Mouse (Mus musculus): ENCODE results near the gene Capns2. TPM values are rescaled to one million over a fixed set of nuclear protein-coding genes. Genes with fewer than 3 reads are reported as not detected.
"Not testable (repeated sequence)": the region's sequence is repeated elsewhere in the genome, so short reads cannot be mapped to it uniquely, and the experiment has no call there.

Capns2 gene
- total RNA-seq (2021) = not detected

- intact Hi-C loops (cut with DNase I) = no loop called here
- no peak for DNase-seq
Observed at GRCm38 (mm10) chr8:92901107-92901506, at the start of gene Capns2. Gene Capns2, plus strand, starts transcription at chr8:92901407.

- DNase-seq = no peak
- intact Hi-C loops (cut with DNase I) = loop anchor here (2.0 kb wide), 1 partner anchor 17 kb away; no protein-coding TSS in a partner anchor
Observed at GRCm38 (mm10) chr8:92853188-92853983, 47.8 kb upstream of the Capns2 start.

DNA sequence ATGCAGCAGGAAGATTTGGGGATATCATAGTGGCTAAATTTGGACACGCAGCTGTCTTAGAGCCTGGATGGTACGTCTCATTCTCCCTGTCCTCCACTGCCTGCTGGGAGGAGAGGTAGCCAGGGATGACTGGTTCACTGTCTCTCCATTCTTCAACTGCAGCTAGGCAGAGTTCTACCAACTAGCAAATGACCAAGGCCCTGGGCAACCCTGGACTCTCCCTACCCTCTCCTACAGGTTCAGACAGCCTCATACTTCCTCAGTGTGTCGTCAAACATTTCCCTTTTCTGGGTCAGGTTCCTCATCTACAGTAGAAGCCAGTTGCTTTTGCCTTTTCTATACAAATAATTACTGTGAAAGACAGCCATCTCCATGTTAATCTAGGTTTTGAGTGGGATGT is 46.5 kb upstream of the Capns2 start:
- intact Hi-C loops (cut with DNase I) = no loop called here
- no peak for DNase-seq

DNA sequence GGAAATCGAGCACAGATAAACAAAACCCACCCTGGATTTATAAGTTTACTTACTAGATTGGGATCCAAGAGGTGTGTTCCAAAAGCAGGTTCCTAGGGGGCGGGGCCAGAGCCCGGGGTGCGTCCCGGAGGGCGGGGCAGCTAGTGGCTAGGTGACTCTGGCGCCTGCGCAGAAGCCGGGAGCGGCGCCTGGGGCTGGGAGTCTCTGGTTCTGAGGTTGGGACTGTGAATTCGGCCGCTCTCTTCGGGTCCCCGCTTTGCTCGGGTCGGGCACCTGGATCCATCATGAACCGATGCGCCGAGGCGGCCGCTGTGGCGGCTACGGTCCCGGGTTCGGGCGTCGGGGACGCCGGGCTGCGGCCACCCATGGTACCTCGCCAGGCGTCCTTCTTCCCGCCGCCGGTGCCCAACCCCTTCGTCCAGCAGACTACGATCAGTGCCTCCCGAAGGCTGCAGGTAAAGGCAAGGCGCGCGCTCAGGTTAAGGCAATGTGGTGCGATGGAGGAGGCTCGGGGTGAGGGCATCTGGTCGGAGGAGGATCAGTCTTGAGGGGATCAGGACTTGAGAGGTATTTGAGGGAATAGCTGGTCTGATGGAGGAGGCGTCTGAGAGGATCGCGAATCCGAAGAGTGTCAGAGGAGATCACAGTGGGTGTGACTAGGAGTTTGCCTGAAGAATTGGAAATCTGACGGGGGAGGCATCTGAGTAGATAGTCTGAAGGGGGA is 45.9 kb upstream of the Capns2 start, which contains the start of gene Lpcat2:
Gene Lpcat2 (plus strand): TSS at position 169 of the 724 bp plus-strand sequence.
- intact Hi-C loops (cut with DNase I) = no loop called here
- DNase-seq = peak; percentile 56 to 64

GRCm38 (mm10) chr8:92856273-92856986 is 44.8 kb upstream of the Capns2 start:
- intact Hi-C loops (cut with DNase I) = no loop called here
- no peak for DNase-seq

GRCm38 (mm10) chr8:92858475-92859182 is 42.6 kb upstream of the Capns2 start:
- intact Hi-C loops (cut with DNase I) = no loop called here
- DNase-seq = no peak

DNA sequence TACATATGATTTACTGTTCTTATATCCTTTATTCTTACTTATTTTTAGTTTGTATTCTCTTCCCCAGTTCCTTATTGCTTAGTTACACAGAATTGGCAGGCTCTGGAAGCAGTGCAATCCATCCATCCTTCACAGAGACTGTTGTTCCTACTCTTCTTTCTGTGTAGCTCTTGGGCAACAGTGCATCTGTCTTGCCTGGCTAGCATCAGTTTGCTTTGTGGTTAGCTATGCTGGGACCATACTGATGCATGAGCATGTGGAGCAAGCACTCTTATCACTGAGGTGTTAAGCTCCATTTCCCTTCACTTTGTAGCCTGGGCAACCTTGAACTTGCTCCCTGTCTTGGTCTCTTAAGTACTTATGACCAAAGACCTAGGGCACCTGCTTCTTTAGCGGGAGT is 39.2 kb upstream of the Capns2 start:
- intact Hi-C loops (cut with DNase I) = no loop called here
- DNase-seq = no peak

- intact Hi-C loops (cut with DNase I) = loop anchor here (2.0 kb wide), 1 partner anchor 17 kb away; no protein-coding TSS in a partner anchor
- DNase-seq = no peak
Observed at GRCm38 (mm10) chr8:92870281-92870680, 30.9 kb upstream of the Capns2 start.

GRCm38 (mm10) chr8:92872063-92872759 is 29.0 kb upstream of the Capns2 start:
- no peak for DNase-seq
- intact Hi-C loops (cut with DNase I) = no loop called here

DNA sequence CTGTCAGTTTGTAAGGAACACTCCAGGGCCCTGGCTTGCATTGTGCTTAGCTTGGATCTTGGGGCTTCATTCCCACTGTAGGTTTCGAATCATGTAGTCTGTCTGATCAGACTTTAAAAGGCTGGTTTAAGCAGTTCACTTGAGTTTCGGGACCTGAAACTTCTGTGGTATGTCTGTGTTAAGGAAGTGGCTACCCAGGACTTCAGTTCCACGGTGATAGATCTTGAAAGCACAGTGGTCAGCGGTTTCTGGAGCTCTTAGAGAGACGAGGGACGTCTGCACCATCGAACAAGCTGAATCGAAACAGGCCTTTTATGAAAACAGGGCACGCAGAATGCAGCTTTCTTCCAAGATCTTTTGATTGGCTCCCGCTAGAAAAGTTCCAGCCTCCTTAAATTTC is 25.4 kb upstream of the Capns2 start:
- intact Hi-C loops (cut with DNase I) = no loop called here
- no peak for DNase-seq

GRCm38 (mm10) chr8:92881247-92881646 is 20.0 kb upstream of the Capns2 start:
- intact Hi-C loops (cut with DNase I) = no loop called here

DNA sequence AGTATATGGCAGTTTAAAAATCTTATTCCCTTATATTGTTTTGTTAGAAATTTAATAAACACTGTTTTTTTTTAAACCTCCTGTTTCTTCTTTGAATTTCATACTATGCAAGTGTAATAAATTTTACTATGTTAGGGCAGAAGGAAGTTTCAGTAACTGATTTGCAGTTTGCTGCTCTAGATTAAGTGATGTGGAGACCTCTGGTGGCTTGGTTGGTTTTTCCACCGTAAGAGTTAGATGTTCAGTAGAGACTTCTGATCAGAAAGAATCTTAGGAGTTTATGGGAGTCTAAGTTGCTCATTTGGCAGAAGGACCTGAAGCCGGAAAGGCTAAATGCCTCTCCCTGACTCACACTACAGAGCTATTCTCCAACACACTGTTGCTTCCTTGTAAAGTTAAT is 17.4 kb upstream of the Capns2 start:
- intact Hi-C loops (cut with DNase I) = loop anchor here (1.0 to 2.0 kb wide), 2 partner anchors 65 to 115 kb away; no protein-coding TSS in a partner anchor
- DNase-seq = peak; percentile 24 to 25

More at GRCm38 (mm10) chr8:92881247-92881646, 20.0 kb upstream of the Capns2 start:
- no peak for DNase-seq

- DNase-seq; intact Hi-C loops (cut with DNase I): not testable (repeated sequence)
Observed at GRCm38 (mm10) chr8:92892216-92892615, 9.0 kb upstream of the Capns2 start.

- intact Hi-C loops (cut with DNase I) = no loop called here
Observed at GRCm38 (mm10) chr8:92893870-92894269, 7.3 kb upstream of the Capns2 start.

DNA sequence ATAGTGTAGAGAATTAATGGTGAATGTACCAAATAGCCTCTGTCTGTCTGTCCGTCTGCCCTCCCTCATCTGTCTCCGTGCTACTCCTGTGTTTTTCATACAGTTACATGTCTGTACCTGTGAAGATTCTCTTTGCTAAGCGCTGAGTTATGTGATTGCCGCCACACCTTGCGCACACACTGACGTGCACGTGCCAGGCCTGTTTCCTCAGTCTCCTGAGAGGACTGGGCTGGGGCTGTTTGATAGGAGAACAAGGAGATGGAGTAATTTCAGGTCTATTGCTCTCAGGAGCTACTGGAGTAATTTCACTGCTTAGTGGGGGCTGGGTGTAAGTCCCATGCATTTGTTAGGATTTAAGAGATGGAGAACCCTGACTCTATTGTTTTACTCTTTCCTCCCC is 6.2 kb upstream of the Capns2 start:
- intact Hi-C loops (cut with DNase I) = loop anchor here (5.0 kb wide), 1 partner anchor 1282 kb away; the partner anchor contains the start of gene Mt1
- no peak for DNase-seq

More at GRCm38 (mm10) chr8:92893870-92894269, 7.3 kb upstream of the Capns2 start:
- no peak for DNase-seq

DNA sequence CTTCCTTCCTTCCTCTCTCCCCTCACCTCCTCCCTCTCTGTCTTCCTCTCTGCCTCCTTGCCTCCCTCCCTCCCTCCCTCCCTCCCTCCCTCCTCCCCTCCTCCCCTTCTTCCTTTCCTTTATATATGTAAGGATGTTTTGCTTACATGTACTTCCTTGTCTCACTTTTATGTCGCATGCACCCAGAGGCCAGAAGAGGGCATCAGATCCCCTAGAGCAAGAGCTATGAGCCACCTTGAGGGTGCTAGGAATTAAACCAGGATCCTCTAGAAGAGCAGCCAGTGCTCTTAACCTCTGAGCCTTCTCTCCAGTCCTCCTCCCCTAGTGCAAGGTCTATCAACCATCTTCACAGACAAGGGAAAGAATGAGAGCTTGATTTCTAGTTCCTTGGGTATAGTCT is 5.2 kb upstream of the Capns2 start:
- DNase-seq = no peak
- intact Hi-C loops (cut with DNase I) = loop anchor here (5.0 kb wide), 1 partner anchor 1281 kb away; the partner anchor contains the start of gene Mt1

DNA sequence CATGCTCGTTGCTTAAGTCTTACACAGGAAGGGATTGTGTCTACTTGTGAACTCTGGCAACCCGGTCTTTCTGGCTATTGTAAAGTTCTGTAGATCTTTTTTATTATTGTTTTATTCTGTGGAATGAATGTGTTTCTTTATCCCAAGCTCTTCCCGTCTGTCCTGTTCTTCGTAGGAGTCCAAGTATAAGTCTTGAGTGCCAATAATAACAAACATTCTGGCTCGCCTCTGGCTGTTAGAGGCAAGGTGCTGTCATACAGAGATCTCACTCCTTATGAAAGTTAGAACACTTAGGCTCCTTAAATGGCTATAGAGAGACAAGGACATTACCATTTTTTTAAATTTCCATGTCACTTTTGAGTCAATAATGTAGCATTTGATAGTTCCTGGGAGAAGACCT is 4.6 kb upstream of the Capns2 start:
- DNase-seq = no peak

GRCm38 (mm10) chr8:92897794-92898193 is 3.4 kb upstream of the Capns2 start:
- no peak for DNase-seq
- intact Hi-C loops (cut with DNase I) = loop anchor here (5.0 kb wide), 1 partner anchor 1280 kb away; the partner anchor contains the start of gene Mt1

More for the DNA sequence above, 4.6 kb upstream of the Capns2 start:
- intact Hi-C loops (cut with DNase I) = loop anchor here (5.0 kb wide), 1 partner anchor 1281 kb away; the partner anchor contains the start of gene Mt1

- intact Hi-C loops (cut with DNase I) = loop anchor here (5.0 kb wide), 1 partner anchor 1278 kb away; the partner anchor contains the start of gene Mt1
- DNase-seq = no peak
Observed at GRCm38 (mm10) chr8:92899590-92899989, 1.6 kb upstream of the Capns2 start.

Measured in heart, postnatal 36 days (tissue).